Mouse (Mus musculus): ENCODE data around the gene Eif3i.

DNA sequence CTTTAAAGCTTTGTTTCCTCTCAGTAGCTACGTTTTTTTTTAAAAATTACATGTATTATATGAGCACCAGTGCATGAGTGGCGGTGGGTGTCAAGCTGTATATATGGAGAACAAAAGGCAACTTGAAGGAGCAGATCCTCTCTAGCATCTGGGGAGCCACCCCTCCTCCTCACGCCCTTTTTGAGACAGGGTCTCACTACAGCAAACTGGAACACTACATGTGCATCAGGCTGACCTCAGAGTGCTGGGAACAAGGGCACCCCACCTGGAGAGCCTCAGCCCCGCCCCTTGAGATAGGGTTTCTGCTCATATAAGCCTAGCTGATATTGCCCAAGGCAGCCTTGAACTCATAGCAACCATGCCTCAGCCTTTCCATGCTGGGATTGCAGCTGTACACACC is 25.0 kb upstream of the Eif3i start:
- TF ChIP-seq CTCF (IDR thresholded peaks at IDR 0.05; ENCODE audit: low read depth, low read length), result no peak
- no peak for TF ChIP-seq TAL1 (conservative IDR thresholded peaks at IDR 0.05; ENCODE audit: low read depth, low read length)
